Mouse (Mus musculus) stomach, embryonic 15.5 days (tissue): Measurements from ENCODE around the gene Gm4353. TPM values are rescaled to one million over a fixed set of nuclear protein-coding genes. Genes with fewer than 3 reads are reported as not detected.
A peak's percentile ranks its signal among the peaks of the same experiment; 100 is the strongest.

ENCODE experiments used
- ATAC-seq: fragments of 200-750 bp; cut with Nextera tagmentation; 2 replicates; pipeline ENCODE4 v1.8.0; 2017; ENCODE audit warnings: low read depth, moderate number of reproducible peaks, moderate TSS enrichment; ENCODE audit not compliant: insufficient read depth, low FRiP score
- H3K27ac ChIP-seq: fragments of 300-500 bp; sonication (generic); 2 replicates; pipeline ENCODE4 v1.5.1; 2015; ENCODE audit warnings: mild to moderate bottlenecking, inconsistent platforms
- H3K27me3 ChIP-seq: fragments of 300-500 bp; sonication (generic); replicated peaks from 2 replicates; pipeline ENCODE4 v1.6.1; 2015; ENCODE audit warnings: inconsistent platforms
- H3K36me3 ChIP-seq: fragments of 300-500 bp; sonication (generic); 2 replicates; pipeline ENCODE4 v1.6.1; 2015; ENCODE audit warnings: inconsistent platforms
- H3K4me1 ChIP-seq: fragments of 300-500 bp; sonication (generic); 2 replicates; pipeline ENCODE4 v1.6.1; 2015; ENCODE audit warnings: inconsistent platforms
- H3K4me2 ChIP-seq: fragments of 300-500 bp; sonication (generic); 2 replicates; pipeline ENCODE4 v1.6.1; 2015; ENCODE audit warnings: mild to moderate bottlenecking, inconsistent platforms
- H3K4me3 ChIP-seq: fragments of 300-500 bp; sonication (generic); replicated peaks from 2 replicates; pipeline ENCODE4 v1.5.1; 2015; ENCODE audit warnings: inconsistent platforms
- H3K9ac ChIP-seq: fragments of 300-500 bp; sonication (generic); 2 replicates; pipeline ENCODE4 v1.6.1; 2015; ENCODE audit warnings: inconsistent platforms
- H3K9me3 ChIP-seq: fragments of 300-500 bp; sonication (generic); 2 replicates; pipeline ENCODE4 v1.6.1; 2016; ENCODE audit warnings: inconsistent platforms
- WGBS: fragments of 180-500 bp; shearing (Covaris S2); methylation state at CpG from one replicate; pipeline ENCODE4 v1.1.7; 2015; 5-methylcytosine and 5-hydroxymethylcytosine counted together
- polyA plus RNA-seq: library from polyadenylated mRNA; unstranded; fragments of >200 nt; fragmentation: Nextera tagmentation; extraction: Ambion mirVana; gene quantifications from 2 replicates; pipeline ENCODE4 v1.2.1, GENCODE M21; 2015

The Gm4353 gene
- polyA plus RNA-seq, 1 experiment from 2014 or later, result 3.0 TPM

DNA sequence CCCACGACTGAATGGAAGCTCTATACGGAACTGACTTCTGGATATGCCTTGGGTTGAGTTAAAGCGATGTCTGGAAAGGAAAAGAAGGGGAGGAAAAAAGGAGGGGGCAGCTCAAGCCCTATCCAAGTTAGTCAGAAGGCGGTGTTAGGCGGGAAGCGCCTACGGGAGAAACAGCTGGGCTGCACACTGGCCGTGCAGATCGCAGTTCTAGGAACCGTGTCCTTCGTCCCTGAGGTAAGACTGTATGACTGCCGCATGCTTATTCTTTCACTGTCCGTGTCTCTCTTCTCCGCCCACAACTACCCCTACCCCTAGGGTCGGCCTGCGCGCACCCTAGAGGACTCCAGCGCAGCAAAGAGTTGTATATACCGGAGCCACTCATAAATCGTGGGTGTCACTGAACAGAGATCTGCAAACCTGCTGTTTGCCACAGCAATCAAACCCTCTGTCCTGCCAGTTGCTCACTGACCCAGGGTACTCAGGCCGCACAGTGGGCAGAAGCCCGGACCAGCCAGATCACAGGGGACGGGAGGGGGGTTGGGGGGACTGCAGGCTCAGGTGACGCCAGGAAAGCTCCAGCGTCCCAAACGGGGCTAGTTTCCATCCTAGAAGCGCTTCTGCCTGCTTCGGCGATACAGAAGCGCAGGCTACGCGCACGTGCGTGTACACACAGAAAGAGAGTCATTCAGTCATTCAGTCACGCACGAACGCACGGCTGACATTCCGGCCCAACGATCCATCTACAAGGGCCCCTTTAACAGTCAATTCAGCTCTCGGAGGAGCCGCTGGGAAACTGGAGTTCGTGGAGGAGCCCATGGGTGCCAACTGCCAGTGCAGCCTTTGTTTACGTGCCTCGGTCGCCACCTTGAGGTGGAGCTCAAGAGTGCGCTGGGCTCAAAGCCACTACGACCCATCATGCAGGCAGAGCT is 44.6 kb downstream of the Gm4353 start:
- under 1% methylated on average over 48 of the region's 48 CpGs for WGBS
- ATAC-seq, result peak; percentile 74

GRCm38 (mm10) chr7:116039196-116039537 is 45.3 kb downstream of the Gm4353 start, which contains the start of gene 1110004F10Rik:
1110004F10Rik (plus strand) TSS chr7:116039397.
- peaks cover 29% of the 10 kb centered on the region for H3K27me3 ChIP-seq
- WGBS, result 1% methylated on average over 11 of the region's 11 CpGs
- no peak; the same call in 1 of the 2 replicates for ATAC-seq
- no peaks in the 10 kb centered on the region for H3K9me3 ChIP-seq
- peak within 1 kb of the TSS; percentile 49 for H3K4me3 ChIP-seq
- peak within 1 kb of the TSS; percentile 97 for H3K4me2 ChIP-seq
- no peak within 1 kb of the TSS for H3K27ac ChIP-seq
- H3K4me1 ChIP-seq, result peaks cover 12% of the 10 kb centered on the region
- H3K36me3 ChIP-seq, result no peaks in the 10 kb centered on the region
- peak within 1 kb of the TSS; percentile 16; the same call in 1 of the 2 replicates for H3K9ac ChIP-seq

More for the DNA sequence above, 44.6 kb downstream of the Gm4353 start:
- peak overlapping the region; percentile 16; the same call in 1 of the 2 replicates for H3K9ac ChIP-seq
- H3K4me1 ChIP-seq, result peaks cover 10% of the 10 kb centered on the region
- H3K4me3 ChIP-seq, result peak overlapping the region; percentile 49
- H3K4me2 ChIP-seq, result peak overlapping the region; percentile 97
- H3K27me3 ChIP-seq, result peaks cover 27% of the 10 kb centered on the region
- no peaks in the 10 kb centered on the region for H3K36me3 ChIP-seq
- no peak overlapping the region for H3K27ac ChIP-seq
- H3K9me3 ChIP-seq, result no peaks in the 10 kb centered on the region

DNA sequence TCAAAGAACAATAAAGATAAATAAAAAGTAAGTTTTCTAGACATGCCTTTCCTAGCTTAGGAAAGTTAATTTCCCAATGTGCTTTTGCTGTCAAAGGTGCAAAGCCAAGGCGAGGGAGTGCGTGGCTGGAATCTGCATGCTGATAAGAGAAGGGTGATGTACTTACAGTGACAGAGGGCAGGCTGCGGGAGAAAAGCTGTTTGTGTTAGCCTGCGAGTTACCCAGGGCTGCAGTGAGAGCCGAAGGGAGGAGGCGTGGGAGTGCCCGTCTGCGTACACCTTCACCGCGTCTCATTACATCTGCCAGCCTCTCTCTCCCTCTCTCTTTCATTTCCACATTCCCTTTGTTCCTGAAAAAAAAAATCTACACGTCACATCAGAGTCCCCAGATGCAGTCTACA is 45.9 kb downstream of the Gm4353 start, which contains the start of gene Sox6:
Gene Sox6 (minus strand): TSS at position 286 of the 400 bp plus-strand sequence.
- Histone ChIP-seq H3K9me3 (no peaks in the 10 kb centered on the region), H3K4me1 (peaks cover 17% of the 10 kb centered on the region), H3K27ac (no peak within 1 kb of the TSS), H3K27me3 (peaks cover 34% of the 10 kb centered on the region), H3K9ac (peak within 1 kb of the TSS; percentile 16; the same call in 1 of the 2 replicates), H3K4me3 (peak within 1 kb of the TSS; percentile 49), H3K4me2 (peak within 1 kb of the TSS; percentile 97), H3K36me3 (no peaks in the 10 kb centered on the region)
- 8% methylated on average over 11 of the region's 11 CpGs for WGBS
- no peak for ATAC-seq

GRCm38 (mm10) chr7:116038024-116038423 is 46.4 kb downstream of the Gm4353 start:
- WGBS, result 7% methylated on average over 13 of the region's 13 CpGs

DNA sequence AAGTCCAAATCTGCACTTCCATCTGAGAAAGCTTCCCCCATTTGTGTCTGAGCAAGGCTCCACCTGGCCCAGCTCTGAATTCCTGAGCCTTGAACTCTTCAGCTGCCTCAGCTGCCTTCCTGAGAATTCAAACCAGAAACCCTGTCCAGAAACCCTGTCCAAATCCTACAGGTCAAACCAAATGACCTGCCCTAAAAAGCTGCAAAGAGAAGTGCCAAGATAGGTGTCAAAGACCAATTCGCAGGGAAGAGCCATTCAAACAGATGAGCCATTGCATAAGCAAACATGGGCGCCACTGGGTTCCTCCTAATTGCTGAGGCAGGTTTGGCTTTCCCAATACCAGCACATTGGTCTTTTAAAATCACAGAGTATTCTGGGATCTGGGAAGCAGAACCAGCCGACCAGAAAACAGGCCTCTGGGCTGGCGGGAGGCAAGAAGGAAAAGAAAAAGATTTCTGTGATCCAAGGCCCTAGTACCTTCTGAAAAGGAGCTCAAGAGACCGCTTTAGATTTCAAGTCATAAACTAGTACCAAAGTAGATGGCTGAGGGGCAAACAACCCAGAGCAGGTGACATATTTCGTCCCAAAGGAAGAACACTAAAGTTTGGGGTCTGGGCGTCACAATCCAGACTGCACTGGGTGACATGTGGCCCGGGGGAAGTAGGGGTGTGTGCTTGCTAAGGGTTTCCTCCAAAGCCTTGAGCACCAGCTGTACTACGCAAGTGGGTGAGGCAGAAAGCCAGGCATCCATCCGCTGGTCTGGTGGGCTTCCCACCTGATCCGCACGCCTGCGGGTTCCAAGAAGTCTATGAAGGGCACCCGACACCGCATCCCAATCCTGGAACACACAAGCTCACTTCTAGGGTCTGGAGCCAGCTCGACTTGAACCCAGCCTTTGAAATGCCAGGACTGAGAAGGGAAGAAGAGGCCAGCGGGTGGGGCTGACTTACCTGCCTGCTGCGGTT is 47.6 kb downstream of the Gm4353 start:
- no peaks in the 10 kb centered on the region for H3K36me3 ChIP-seq
- peak overlapping the region; percentile 16; the same call in 1 of the 2 replicates for H3K4me2 ChIP-seq
- H3K4me3 ChIP-seq, result 0 out of 2 replicates have a peak overlapping the region, but pooled peaks have one; percentile 6
- no peak overlapping the region for H3K9ac ChIP-seq
- H3K4me1 ChIP-seq, result peaks cover 17% of the 10 kb centered on the region
- WGBS, result 51% methylated on average over 18 of the region's 18 CpGs
- no peaks in the 10 kb centered on the region for H3K9me3 ChIP-seq
- peaks cover 34% of the 10 kb centered on the region for H3K27me3 ChIP-seq
- no peak for ATAC-seq
- no peak overlapping the region for H3K27ac ChIP-seq

More at GRCm38 (mm10) chr7:116038024-116038423, 46.4 kb downstream of the Gm4353 start:
- H3K36me3 ChIP-seq, result no peaks in the 10 kb centered on the region
- H3K9ac ChIP-seq, result no peak overlapping the region
- peak overlapping the region; percentile 21; the same call in 1 of the 2 replicates for H3K4me3 ChIP-seq
- ATAC-seq, result no peak
- peaks cover 34% of the 10 kb centered on the region for H3K27me3 ChIP-seq
- H3K27ac ChIP-seq, result no peak overlapping the region
- H3K9me3 ChIP-seq, result no peaks in the 10 kb centered on the region
- H3K4me1 ChIP-seq, result peaks cover 17% of the 10 kb centered on the region
- H3K4me2 ChIP-seq, result peak overlapping the region; percentile 97

DNA sequence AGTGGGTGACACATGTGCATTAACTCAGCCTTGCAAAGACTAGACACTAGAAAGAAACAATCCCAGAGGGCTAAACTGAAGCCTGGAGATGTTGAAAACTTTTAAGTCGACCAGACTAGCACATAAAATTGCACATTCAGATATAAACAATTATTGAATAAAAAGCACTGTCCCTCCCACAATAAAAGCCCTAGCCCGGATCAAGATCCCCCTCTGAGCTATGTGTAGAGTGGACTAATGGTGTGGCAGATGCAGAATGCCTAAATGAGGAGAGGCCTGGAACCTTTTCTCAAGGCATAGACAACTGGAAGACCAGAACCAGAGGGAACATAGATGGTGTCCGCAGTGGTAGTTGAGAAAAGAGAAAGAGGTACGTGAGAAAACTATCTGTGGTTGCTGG is 48.9 kb downstream of the Gm4353 start:
- Histone ChIP-seq H3K4me3 (no peak overlapping the region), H3K9me3 (no peaks in the 10 kb centered on the region), H3K36me3 (no peaks in the 10 kb centered on the region), H3K27ac (no peak overlapping the region), H3K27me3 (peaks cover 34% of the 10 kb centered on the region), H3K9ac (no peak overlapping the region), H3K4me1 (peaks cover 22% of the 10 kb centered on the region), H3K4me2 (no peak overlapping the region)
- no peak for ATAC-seq
- whole genome bisulfite sequencing, result 70% methylated on average over 4 of the region's 4 CpGs

GRCm38 (mm10) chr7:116034282-116034758 is 50.1 kb downstream of the Gm4353 start:
- H3K9me3 ChIP-seq, result no peaks in the 10 kb centered on the region
- peak; percentile 15; the same call in 1 of the 2 replicates for ATAC-seq
- H3K36me3 ChIP-seq, result no peaks in the 10 kb centered on the region
- peaks cover 34% of the 10 kb centered on the region for H3K27me3 ChIP-seq
- peak overlapping the region; percentile 98 for H3K4me2 ChIP-seq
- under 1% methylated on average over 25 of the region's 25 CpGs for WGBS
- peaks cover 23% of the 10 kb centered on the region for H3K4me1 ChIP-seq
- H3K9ac ChIP-seq, result peak overlapping the region; percentile 48
- peak overlapping the region; percentile 63 for H3K4me3 ChIP-seq
- H3K27ac ChIP-seq, result peak overlapping the region; percentile 77

- WGBS, result under 1% methylated on average over 53 of the region's 54 CpGs
- Histone ChIP-seq H3K9me3 (no peaks in the 10 kb centered on the region), H3K9ac (peak overlapping the region; percentile 48), H3K4me3 (peak overlapping the region; percentile 63), H3K4me2 (peak overlapping the region; percentile 98), H3K36me3 (no peaks in the 10 kb centered on the region), H3K27ac (peak overlapping the region; percentile 77), H3K4me1 (peaks cover 19% of the 10 kb centered on the region; the same call in 1 of the 2 replicates), H3K27me3 (peaks cover 28% of the 10 kb centered on the region)
- peak; percentile 15; the same call in 1 of the 2 replicates for ATAC-seq
Observed at GRCm38 (mm10) chr7:116033371-116034241, 50.8 kb downstream of the Gm4353 start.
